Mouse (Mus musculus) bone marrow, adult 2 months (tissue): ENCODE data around the gene Ldlr. TPM values are rescaled to one million over a fixed set of nuclear protein-coding genes. Genes with fewer than 3 reads are reported as not detected.

Experiments used
- H3K27ac ChIP-seq: fragments of 200-500 bp; 2 replicates; pipeline ENCODE4 v1.5.1; 2012; ENCODE audit warnings: low read depth, mild to moderate bottlenecking, control low read depth, inconsistent platforms, low read length; ENCODE audit not compliant: control insufficient read depth, poor library complexity, insufficient read depth
- H3K4me1 ChIP-seq: fragments of 200-500 bp; 2 replicates; pipeline ENCODE4 v1.6.1; 2011; ENCODE audit warnings: low read length; ENCODE audit not compliant: control insufficient read depth, insufficient read depth
- H3K4me3 ChIP-seq: fragments of 200-500 bp; replicated peaks from 2 replicates; pipeline ENCODE3; 2011; ENCODE audit warnings: mild to moderate bottlenecking, low read depth, low read length, control low read depth; ENCODE audit not compliant: control insufficient read depth
- CTCF ChIP-seq: fragments of 200-500 bp; IDR thresholded peaks from 2 replicates; pipeline ENCODE4 v1.5.1; 2011; ENCODE audit warnings: low read length, control low read depth; ENCODE audit not compliant: control insufficient read depth, insufficient read depth
- POLR2A ChIP-seq: fragments of 200-500 bp; IDR thresholded peaks from 2 replicates; pipeline ENCODE4 v1.6.1; 2011; ENCODE audit warnings: low read depth, mild to moderate bottlenecking, control low read depth, low read length, borderline replicate concordance; ENCODE audit not compliant: control insufficient read depth
- WGBS: fragments of 180-500 bp; shearing (Covaris S2); methylation state at CpG from one replicate; pipeline ENCODE4 v1.1.7; 2018; 5-methylcytosine and 5-hydroxymethylcytosine counted together
- polyA plus RNA-seq: library from polyadenylated mRNA; stranded (reverse); fragments of >200 nt; gene quantifications from 2 replicates; pipeline ENCODE4 v1.2.4, GENCODE M21; 2011; ENCODE audit warnings: low replicate concordance; ENCODE audit not compliant: missing spikeins, insufficient read depth, insufficient read length

Ldlr gene
- polyA plus RNA-seq, 1 experiment: 14.5 TPM

DNA sequence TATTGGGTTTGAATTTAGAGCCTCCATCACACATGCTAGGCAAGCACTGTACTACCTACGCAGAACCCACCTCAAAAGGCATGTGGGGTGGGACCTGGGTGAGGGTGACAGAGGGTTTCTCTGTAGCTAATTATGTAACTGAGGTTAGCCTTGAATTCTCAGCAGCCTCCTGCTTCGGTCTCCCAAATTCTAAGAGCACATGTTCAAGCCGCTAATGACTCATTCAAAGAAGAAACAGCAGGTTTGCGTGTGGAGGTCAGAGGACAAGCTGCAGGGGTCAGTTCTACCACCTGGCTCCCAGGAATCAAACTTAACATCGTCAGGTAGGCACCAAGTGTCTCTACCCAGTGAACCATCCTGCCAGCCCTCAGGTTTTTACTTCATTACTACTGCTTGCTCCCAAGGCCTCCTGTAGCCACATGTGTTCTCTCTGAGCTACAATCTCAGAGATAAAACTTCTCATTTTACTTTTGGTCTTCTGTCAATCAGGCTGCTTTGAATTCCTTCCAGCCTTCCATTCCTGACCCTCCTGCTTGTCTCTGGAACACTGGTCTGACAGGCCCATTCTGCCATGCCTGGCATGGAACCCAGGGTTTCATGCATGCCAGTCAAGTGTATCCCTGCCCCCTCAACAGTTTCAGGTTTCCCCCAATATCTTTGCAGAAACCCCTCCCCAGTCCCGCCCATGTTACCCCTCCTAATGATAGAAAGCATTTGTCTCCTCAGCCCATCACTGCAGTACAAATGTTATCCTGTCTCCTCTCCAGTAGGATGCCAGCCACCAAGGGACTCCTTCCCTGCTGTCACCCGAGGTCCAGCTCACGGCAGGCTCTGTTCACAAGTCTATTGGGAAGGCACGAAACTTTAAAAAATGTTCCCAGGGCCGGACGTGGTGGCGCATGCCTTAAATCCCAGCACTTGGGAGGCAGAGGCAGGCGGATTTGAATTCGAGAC, 35.6 kb downstream of the Ldlr start:
- Histone ChIP-seq H3K4me3 (peak overlapping the region; percentile 93), H3K27ac (no peak overlapping the region), H3K4me1 (peaks cover 3% of the 10 kb centered on the region; the same call in 1 of the 2 replicates)
- 70% methylated on average over 14 of the region's 14 CpGs for WGBS
- no peak for TF ChIP-seq POLR2A
- TF ChIP-seq CTCF: no peak

DNA sequence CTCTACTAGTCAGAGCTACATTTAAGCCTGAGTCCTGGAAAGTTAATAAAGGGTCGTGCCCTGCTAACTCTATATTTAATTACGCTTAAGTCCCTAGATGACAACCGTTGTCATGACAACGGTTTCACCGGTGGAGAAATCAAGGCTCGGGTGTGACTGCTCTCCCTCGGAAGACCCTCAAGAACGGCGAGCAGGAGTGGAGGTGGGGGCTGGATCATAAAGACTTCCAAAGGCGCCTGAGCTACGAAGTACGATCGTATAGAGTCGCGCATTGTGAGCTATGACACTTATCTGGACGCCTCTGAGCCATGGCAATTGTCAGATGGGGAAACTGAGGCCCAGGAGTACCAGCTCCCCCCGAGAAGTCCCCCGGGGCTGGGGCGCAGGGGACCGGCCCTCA, 36.4 kb downstream of the Ldlr start:
- Histone ChIP-seq H3K4me3 (peak overlapping the region; percentile 93), H3K27ac (peak overlapping the region; percentile 68), H3K4me1 (peaks cover 5% of the 10 kb centered on the region; the same call in 1 of the 2 replicates)
- WGBS: under 1% methylated on average over 20 of the region's 20 CpGs
- TF ChIP-seq CTCF (no peak), POLR2A (no peak)

DNA sequence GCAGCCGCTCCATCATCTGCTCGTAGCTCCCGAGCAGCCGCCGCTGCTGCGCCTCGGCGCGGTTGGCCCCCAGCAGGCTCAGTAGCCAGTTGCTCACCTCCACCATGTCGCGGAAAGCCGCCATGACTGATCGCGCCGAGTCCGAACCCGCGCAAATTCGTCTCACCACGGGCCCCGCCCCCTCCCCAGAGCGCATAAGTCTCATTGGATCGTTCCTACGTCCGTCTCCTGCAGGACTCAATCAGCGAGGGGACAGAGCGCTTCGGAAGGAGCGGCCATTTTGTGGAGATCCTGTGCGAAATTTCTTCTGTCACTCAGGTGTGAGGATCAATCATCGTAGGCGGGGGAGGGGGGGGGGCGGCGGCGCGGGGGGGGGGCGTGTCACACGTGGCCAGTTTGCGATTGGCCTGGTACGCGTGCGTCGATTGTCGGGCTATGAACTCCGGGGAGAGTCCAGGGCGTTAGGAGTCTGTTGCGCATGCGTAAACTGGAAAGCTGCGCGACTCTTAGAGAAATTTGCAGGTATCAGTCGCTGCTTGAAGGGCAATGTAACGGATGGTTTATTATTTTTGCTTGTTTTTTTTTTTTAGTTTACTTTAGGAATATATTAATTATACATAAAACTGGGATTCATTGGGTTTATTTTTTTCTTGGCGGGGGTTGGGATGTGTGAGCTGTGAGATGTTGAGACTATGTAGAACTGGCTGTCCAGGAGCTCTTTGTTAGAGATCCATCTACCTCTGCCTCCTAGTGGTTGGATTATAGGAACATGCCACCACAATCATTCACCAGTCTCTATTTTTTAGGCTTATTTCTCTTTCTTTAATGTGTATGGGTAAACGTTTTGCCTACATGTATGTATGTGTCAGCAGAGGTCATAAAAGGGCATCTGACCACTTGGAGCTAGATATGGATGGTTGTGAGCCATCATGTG, 37.1 kb downstream of the Ldlr start, which contains the start of gene Spc24:
Spc24 (minus strand) TSS at position 149 of the 934 bp plus-strand sequence.
- peak within 1 kb of the TSS; percentile 93 for H3K4me3 ChIP-seq
- peak; percentile 87 for TF ChIP-seq POLR2A
- no peak for TF ChIP-seq CTCF
- H3K4me1 ChIP-seq: peaks cover 5% of the 10 kb centered on the region; the same call in 1 of the 2 replicates
- WGBS: under 1% methylated on average over 54 of the region's 54 CpGs
- H3K27ac ChIP-seq: peak within 1 kb of the TSS; percentile 68

DNA sequence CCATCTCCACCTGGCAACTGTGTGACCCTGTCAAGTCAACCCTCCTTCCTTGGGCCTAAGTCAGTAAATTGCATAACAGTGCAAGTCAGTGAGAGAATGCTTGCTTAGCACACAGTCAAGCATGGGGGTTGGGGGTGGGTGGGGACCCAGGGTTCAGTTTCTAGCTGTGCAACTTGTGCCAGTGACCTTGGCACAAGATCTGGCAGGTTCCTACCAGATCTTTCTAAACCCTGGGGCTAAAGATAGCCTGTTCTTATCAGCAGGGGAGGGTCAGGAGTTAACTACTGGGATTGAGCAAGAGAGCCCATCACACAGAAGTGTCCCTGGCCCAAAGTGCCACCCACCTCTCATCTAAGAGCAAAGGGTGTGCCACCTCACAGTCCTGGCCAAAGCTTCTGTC, 38.9 kb downstream of the Ldlr start:
- Histone ChIP-seq H3K4me1 (peaks cover 5% of the 10 kb centered on the region; the same call in 1 of the 2 replicates), H3K4me3 (no peak overlapping the region), H3K27ac (no peak overlapping the region)
- TF ChIP-seq CTCF: no peak
- TF ChIP-seq POLR2A: no peak

DNA sequence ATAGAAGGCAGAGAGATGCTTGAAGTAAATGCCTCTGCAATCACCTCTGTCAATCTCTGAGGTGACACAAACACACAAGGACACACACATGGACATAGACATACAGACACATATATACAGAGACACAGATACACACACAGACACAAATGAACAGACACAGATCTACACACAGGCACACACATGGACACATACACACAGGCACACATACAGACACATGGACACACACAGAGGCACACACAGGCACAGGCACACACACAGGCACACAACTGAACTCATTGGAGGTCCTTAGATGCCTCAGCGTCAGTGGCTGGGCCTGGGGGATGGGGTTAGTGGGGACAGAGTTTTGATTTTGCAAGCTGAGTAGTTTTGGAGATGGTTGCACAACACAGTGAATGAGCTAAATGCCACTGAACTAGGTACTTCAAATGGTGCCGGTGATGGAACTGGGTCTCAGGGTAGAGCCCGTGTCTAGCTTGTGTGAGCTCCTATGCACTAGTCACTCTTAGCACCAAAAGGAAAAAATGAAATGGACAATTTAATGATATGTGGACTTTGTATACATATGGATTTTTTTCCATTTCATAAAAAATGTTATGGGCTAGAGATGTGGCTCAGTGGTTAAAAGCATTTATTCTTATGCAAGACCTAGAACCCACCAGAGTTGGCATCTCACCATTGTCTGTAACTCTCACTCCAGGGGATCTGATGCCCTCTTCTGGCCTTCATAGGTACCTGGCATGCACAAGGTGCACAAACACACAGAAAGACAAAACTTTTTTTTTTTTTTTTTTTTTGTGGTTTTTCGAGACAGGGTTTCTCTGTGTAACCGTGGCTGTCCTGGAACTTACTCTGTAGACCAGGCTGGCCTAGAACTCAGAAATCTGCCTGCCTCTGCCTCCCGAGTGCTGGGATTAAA, 41.1 kb downstream of the Ldlr start:
- Histone ChIP-seq H3K4me1 (peaks cover 3% of the 10 kb centered on the region; the same call in 1 of the 2 replicates), H3K4me3 (no peak overlapping the region), H3K27ac (no peak overlapping the region)
- 60% methylated on average over 6 of the region's 6 CpGs for WGBS
- TF ChIP-seq CTCF (no peak), POLR2A (no peak)

DNA sequence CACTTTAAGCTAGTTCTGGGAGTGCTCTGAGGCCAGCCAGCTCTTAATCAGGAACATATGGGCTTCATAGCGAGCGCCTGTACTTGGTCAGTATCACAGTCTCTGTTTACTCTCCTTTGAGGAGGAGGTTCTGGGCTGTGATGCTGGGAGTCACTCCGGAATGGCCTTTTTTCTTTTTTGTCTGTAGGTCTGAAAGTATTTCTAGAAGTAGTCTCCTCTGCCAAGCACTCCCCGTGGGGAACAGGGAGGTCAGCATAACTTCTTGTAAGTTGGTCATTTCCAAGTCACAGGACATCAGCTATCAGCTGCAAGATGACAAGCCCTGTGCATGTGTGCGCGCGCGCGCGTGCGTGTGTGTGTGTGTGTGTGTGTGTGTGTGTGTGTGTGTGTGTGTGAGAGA, 44.6 kb downstream of the Ldlr start:
- Histone ChIP-seq H3K4me1 (peaks cover 2% of the 10 kb centered on the region; the same call in 1 of the 2 replicates), H3K4me3 (no peak overlapping the region), H3K27ac (no peak overlapping the region)
- WGBS: 84% methylated on average over 11 of the region's 11 CpGs
- TF ChIP-seq CTCF (no peak), POLR2A (no peak)
